Mouse (Mus musculus): ENCODE measurements around the gene BC037034. TPM values are rescaled to one million over a fixed set of nuclear protein-coding genes. Genes with fewer than 3 reads are reported as not detected.

Gene BC037034
- polyA plus RNA-seq, 1 experiment from 2014 or later: 11.3 TPM

Other genes with a start within 250 kb of the BC037034 start
- not detected in 2 replicates for gene Smok3a, start 242.8 kb downstream of the BC037034 start, polyA plus RNA-seq (2016; fragmentation: Nextera tagmentation; extraction: Ambion mirVana)
- gene Smok3b, start 242.6 kb downstream of the BC037034 start, polyA plus RNA-seq (2016; fragmentation: Nextera tagmentation; extraction: Ambion mirVana): not detected in 2 replicates
- gene Smok3c, start 210.8 kb downstream of the BC037034 start, polyA plus RNA-seq (2016; fragmentation: Nextera tagmentation; extraction: Ambion mirVana): not detected in 2 replicates
- 26.3 and 29.2 TPM in 2 replicates for gene Zkscan1, start 178.9 kb downstream of the BC037034 start, polyA plus RNA-seq (2016; fragmentation: Nextera tagmentation; extraction: Ambion mirVana)
- 80.7 and 85.4 TPM in 2 replicates for gene Zscan21, start 147.1 kb downstream of the BC037034 start, polyA plus RNA-seq (2016; fragmentation: Nextera tagmentation; extraction: Ambion mirVana)
- 25.5 and 26.3 TPM in 2 replicates for gene Zfp113, start 108.3 kb downstream of the BC037034 start, polyA plus RNA-seq (2016; fragmentation: Nextera tagmentation; extraction: Ambion mirVana)
- gene Cops6, start 103.0 kb downstream of the BC037034 start, polyA plus RNA-seq (2016; fragmentation: Nextera tagmentation; extraction: Ambion mirVana): 333 and 336 TPM in 2 replicates
- 30.1 and 32.4 TPM in 2 replicates for gene Ap4m1, start 92.0 kb downstream of the BC037034 start, polyA plus RNA-seq (2016; fragmentation: Nextera tagmentation; extraction: Ambion mirVana)
- 239 and 243 TPM in 2 replicates for gene Mcm7, start 91.6 kb downstream of the BC037034 start, polyA plus RNA-seq (2016; fragmentation: Nextera tagmentation; extraction: Ambion mirVana)
- 112 and 117 TPM in 2 replicates for gene Taf6, start 76.6 kb downstream of the BC037034 start, polyA plus RNA-seq (2016; fragmentation: Nextera tagmentation; extraction: Ambion mirVana)
- 60.8 and 61.1 TPM in 2 replicates for gene Cnpy4, start 76.5 kb downstream of the BC037034 start, polyA plus RNA-seq (2016; fragmentation: Nextera tagmentation; extraction: Ambion mirVana)
- 9.3 and 11.4 TPM in 2 replicates for gene Mblac1, start 69.7 kb downstream of the BC037034 start, polyA plus RNA-seq (2016; fragmentation: Nextera tagmentation; extraction: Ambion mirVana)
- gene Nxpe5, start 38.1 kb downstream of the BC037034 start, polyA plus RNA-seq (2016; fragmentation: Nextera tagmentation; extraction: Ambion mirVana): not detected in 2 replicates
- 50.9 and 57.0 TPM in 2 replicates for gene Lamtor4, start 8.6 kb downstream of the BC037034 start, polyA plus RNA-seq (2016; fragmentation: Nextera tagmentation; extraction: Ambion mirVana)
- gene Gal3st4, start 8.8 kb upstream of the BC037034 start, polyA plus RNA-seq (2016; fragmentation: Nextera tagmentation; extraction: Ambion mirVana): 3.7 and 4.3 TPM in 2 replicates
- 0.23 TPM in 1 of 2 replicates, not detected in the other for gene Gm43720, start 15.9 kb upstream of the BC037034 start, polyA plus RNA-seq (2016; fragmentation: Nextera tagmentation; extraction: Ambion mirVana)
- 70.1 and 75.3 TPM in 2 replicates for gene Gpc2, start 16.0 kb upstream of the BC037034 start, polyA plus RNA-seq (2016; fragmentation: Nextera tagmentation; extraction: Ambion mirVana)
- gene Stag3, start 16.2 kb upstream of the BC037034 start, polyA plus RNA-seq (2016; fragmentation: Nextera tagmentation; extraction: Ambion mirVana): 7.9 and 8.7 TPM in 2 replicates
- 0.15 TPM in 1 of 2 replicates, not detected in the other for gene Pvrig, start 77.9 kb upstream of the BC037034 start, polyA plus RNA-seq (2016; fragmentation: Nextera tagmentation; extraction: Ambion mirVana)
- gene Zfp157, start 177.4 kb upstream of the BC037034 start, polyA plus RNA-seq (2016; fragmentation: Nextera tagmentation; extraction: Ambion mirVana): 56.5 and 56.9 TPM in 2 replicates